Mouse (Mus musculus) CH12.LX (cell line): Measurements from ENCODE around the gene Lrch4. TPM values are rescaled to one million over a fixed set of nuclear protein-coding genes. Genes with fewer than 3 reads are reported as not detected.
A peak's percentile ranks its signal among the peaks of the same experiment; 100 is the strongest.

ENCODE experiments used
- DNase-seq: peaks from one replicate; pipeline ENCODE4 v3.0.0-alpha.2; 2013; ENCODE audit errors: extremely low read depth
- H3K27ac ChIP-seq: 2 replicates; pipeline ENCODE4 v1.5.1; 2012; ENCODE audit warnings: low read depth, mild to moderate bottlenecking, control low read depth, moderate library complexity; ENCODE audit not compliant: insufficient read depth
- H3K27me3 ChIP-seq: replicated peaks from 2 replicates; pipeline ENCODE3; 2012; ENCODE audit warnings: inconsistent platforms
- H3K36me3 ChIP-seq, 2 experiments: replicated peaks in 1 of 2; 2 replicates each; pipeline versions ENCODE3 to v1.6.1; 2012; ENCODE audit warnings: inconsistent platforms in 1 of 2, low read length in 1 of 2, mild to moderate bottlenecking in 1 of 2, mixed read lengths in 1 of 2, moderate library complexity in 1 of 2; ENCODE audit not compliant: control insufficient read depth in 1 of 2, insufficient read depth in 1 of 2
- H3K4me1 ChIP-seq, 2 experiments: 2 replicates each; pipeline ENCODE4 v1.6.1; 2012; ENCODE audit warnings: inconsistent platforms in 1 of 2, moderate library complexity in 1 of 2; ENCODE audit not compliant: insufficient read depth in 2 of 2, control insufficient read depth in 1 of 2
- H3K4me2 ChIP-seq: 2 replicates; pipeline ENCODE4 v1.6.1; 2012; ENCODE audit warnings: low read depth, mild to moderate bottlenecking, control low read depth; ENCODE audit not compliant: poor library complexity, insufficient read depth, severe bottlenecking
- H3K4me3 ChIP-seq, 3 experiments: fragments of 150-350 bp in 1 of 3; sonication (generic) in 1 of 3; replicated peaks in 1 of 3; 2 replicates each; pipeline versions ENCODE3 to v1.5.1; 2011 to 2012; ENCODE audit warnings: low read depth in 2 of 3, low read length in 2 of 3, mild to moderate bottlenecking in 2 of 3, moderate library complexity in 2 of 3, control low read depth in 1 of 3, improper control_type of control experiment in 1 of 3, inconsistent platforms in 1 of 3, mixed read lengths in 1 of 3; ENCODE audit not compliant: poor library complexity in 1 of 3
- H3K79me2 ChIP-seq: replicated peaks from 2 replicates; pipeline ENCODE4 v1.6.1; 2012; ENCODE audit warnings: mild to moderate bottlenecking, moderate library complexity; ENCODE audit not compliant: control insufficient read depth, poor library complexity, insufficient read depth, severe bottlenecking; ENCODE audit errors: extremely low read depth
- H3K9ac ChIP-seq: 2 replicates; pipeline ENCODE4 v1.6.1; 2012; ENCODE audit warnings: low read depth, mild to moderate bottlenecking, control low read depth, moderate library complexity; ENCODE audit not compliant: insufficient read depth
- H3K9me3 ChIP-seq: replicated peaks from 2 replicates; pipeline ENCODE3; 2012; ENCODE audit warnings: low read length, inconsistent platforms, mixed read lengths
- CHD1 ChIP-seq: IDR thresholded peaks from 2 replicates; pipeline ENCODE4 v1.6.1; 2012; ENCODE audit warnings: low read depth, low read length, improper control_type of control experiment, inconsistent platforms
- CTCF ChIP-seq, 2 experiments: IDR thresholded peaks in 1 of 2; conservative IDR thresholded peaks in 1 of 2; 2 replicates each; pipeline ENCODE4 v1.5.1; 2011 to 2012; ENCODE audit warnings: low read depth in 2 of 2, low read length in 2 of 2, improper control_type of control experiment in 1 of 2, inconsistent platforms in 1 of 2, mild to moderate bottlenecking in 1 of 2, moderate library complexity in 1 of 2
- ELF1 ChIP-seq: IDR thresholded peaks from 2 replicates; pipeline ENCODE4 v1.6.1; 2014; ENCODE audit warnings: low read depth, mild to moderate bottlenecking, inconsistent platforms, low read length, improper control_type of control experiment
- ETS1 ChIP-seq: conservative IDR thresholded peaks from 2 replicates; pipeline ENCODE4 v1.6.1; 2012; ENCODE audit warnings: low read depth, mild to moderate bottlenecking, inconsistent platforms, low read length, improper control_type of control experiment, moderate library complexity
- GABPA ChIP-seq: IDR thresholded peaks from 2 replicates; pipeline ENCODE4 v1.6.1; 2012; ENCODE audit warnings: low read depth, low read length, improper control_type of control experiment, inconsistent platforms; ENCODE audit not compliant: insufficient replicate concordance
- HCFC1 ChIP-seq: IDR thresholded peaks from 2 replicates; pipeline ENCODE4 v1.6.1; 2012; ENCODE audit warnings: low read depth, mild to moderate bottlenecking, inconsistent platforms, low read length, improper control_type of control experiment
- JUN ChIP-seq: IDR thresholded peaks from 2 replicates; pipeline ENCODE4 v1.6.1; 2011; ENCODE audit warnings: low read depth, mild to moderate bottlenecking, low read length, improper control_type of control experiment, moderate library complexity; ENCODE audit not compliant: insufficient read depth
- KAT2A ChIP-seq: IDR thresholded peaks from 2 replicates; pipeline ENCODE4 v1.6.1; 2012; ENCODE audit warnings: low read length, improper control_type of control experiment, inconsistent platforms; ENCODE audit not compliant: insufficient replicate concordance
- MEF2A ChIP-seq: IDR thresholded peaks from 2 replicates; pipeline ENCODE4 v1.6.1; 2014; ENCODE audit warnings: low read depth, mild to moderate bottlenecking, inconsistent platforms, low read length, improper control_type of control experiment, borderline replicate concordance
- MXI1 ChIP-seq: IDR thresholded peaks from 2 replicates; pipeline ENCODE4 v1.6.1; 2011; ENCODE audit warnings: mild to moderate bottlenecking, low read depth, low read length, improper control_type of control experiment
- NRF1 ChIP-seq: IDR thresholded peaks from 2 replicates; pipeline ENCODE4 v1.6.1; 2014; ENCODE audit warnings: low read depth, mild to moderate bottlenecking, inconsistent platforms, low read length, improper control_type of control experiment, moderate library complexity
- PAX5 ChIP-seq: IDR thresholded peaks from 2 replicates; pipeline ENCODE4 v1.6.1; 2012; ENCODE audit warnings: low read length, inconsistent platforms, mixed read lengths
- POLR2AphosphoS2 ChIP-seq: IDR thresholded peaks from 2 replicates; pipeline ENCODE4 v1.6.1; 2011; ENCODE audit warnings: low read depth, low read length, improper control_type of control experiment
- RAD21 ChIP-seq: IDR thresholded peaks from 2 replicates; pipeline ENCODE4 v1.6.1; 2011; ENCODE audit warnings: low read depth, mild to moderate bottlenecking, low read length, improper control_type of control experiment, moderate library complexity
- SIN3A ChIP-seq: IDR thresholded peaks from 2 replicates; pipeline ENCODE4 v1.6.1; 2012; ENCODE audit warnings: low read length, improper control_type of control experiment, inconsistent platforms
- SMC3 ChIP-seq: IDR thresholded peaks from 2 replicates; pipeline ENCODE4 v1.6.1; 2011; ENCODE audit warnings: low read depth, low read length, improper control_type of control experiment
- TCF12 ChIP-seq: IDR thresholded peaks from 2 replicates; pipeline ENCODE4 v1.6.1; 2014; ENCODE audit warnings: low read depth, mild to moderate bottlenecking, inconsistent platforms, low read length, improper control_type of control experiment
- UBTF ChIP-seq: IDR thresholded peaks from 2 replicates; pipeline ENCODE4 v1.6.1; 2012; ENCODE audit warnings: low read depth, mild to moderate bottlenecking, inconsistent platforms, low read length, improper control_type of control experiment, moderate library complexity
- USF1 ChIP-seq: IDR thresholded peaks from 2 replicates; pipeline ENCODE4 v1.6.1; 2014; ENCODE audit warnings: low read depth, mild to moderate bottlenecking, inconsistent platforms, low read length, improper control_type of control experiment
- USF2 ChIP-seq: conservative IDR thresholded peaks from 2 replicates; pipeline ENCODE4 v1.6.1; 2011; ENCODE audit warnings: low read depth, low read length, improper control_type of control experiment
- ZNF384 ChIP-seq: IDR thresholded peaks from 2 replicates; pipeline ENCODE4 v1.6.1; 2012; ENCODE audit warnings: low read depth, low read length, improper control_type of control experiment, inconsistent platforms
- dilution Hi-C: fragments of 300-500 bp; cut with MboI; formaldehyde crosslinking; loops from 2 replicates; pipeline ENCODE4 v1.14.3; 2020; ENCODE audit warnings: low sequenced_read_pairs; ENCODE audit not compliant: extremely low pct_unique_long_range_greater_than_20kb, extremely low pct_ligation_motif_present
- in situ Hi-C: fragments of 300-500 bp; cut with MboI; formaldehyde crosslinking; loops from 3 replicates; pipeline ENCODE4 v1.14.3; 2019; ENCODE audit warnings: low sequenced_read_pairs, low pct_ligation_motif_present, low pct_unique_long_range_greater_than_20kb, mixed read lengths
- polyA plus RNA-seq: library from polyadenylated mRNA; unstranded; fragments of >175 nt; gene quantifications from 2 replicates; pipeline ENCODE4 v1.2.1, GENCODE M21; 2012; ENCODE audit warnings: low read depth; ENCODE audit not compliant: insufficient read length
- total RNA-seq, 2 experiments: library from RNA; depleted of rRNA; stranded (reverse); fragments of 300-350 nt in 1 of 2; fragments of >200 nt in 1 of 2; gene quantifications; 2 replicates each; pipeline ENCODE4 v1.2.3; 2012 to 2014

Gene Lrch4
- total and polyA plus RNA-seq, 3 experiments: 9.9 to 62.1 (median 25.6) TPM

DNA sequence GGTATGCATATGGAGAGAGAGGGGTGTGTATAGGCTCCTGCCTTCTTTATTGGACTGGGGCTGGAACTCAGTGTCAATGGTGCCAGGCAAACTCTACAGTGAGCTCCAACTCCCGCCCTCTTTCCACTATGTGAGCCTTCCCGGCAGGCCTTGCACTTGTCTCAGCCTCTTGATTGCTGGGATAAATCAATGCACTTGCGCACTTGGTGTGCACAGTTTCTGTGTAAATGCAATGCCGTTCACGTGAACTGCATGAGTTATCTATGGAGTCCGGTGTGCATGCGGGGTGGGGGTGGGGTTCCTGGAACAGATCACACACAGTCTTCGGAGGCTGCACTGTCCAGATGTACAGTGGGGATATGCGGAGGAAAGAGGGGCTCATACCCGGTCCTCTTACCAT is 24.4 kb downstream of the Lrch4 start:
- TF ChIP-seq ETS1 (no peak), MXI1 (no peak)
- Histone ChIP-seq H3K27me3 (no peaks in the 10 kb centered on the region), H3K27ac (no peak overlapping the region), H3K9me3 (no peaks in the 10 kb centered on the region), H3K9ac (no peak overlapping the region), H3K4me1 (peaks cover 8 to 40% of the 10 kb centered on the region in 2 experiments), H3K4me3 (no peak overlapping the region), H3K36me3 (peaks cover 9 to 62% of the 10 kb centered on the region in 2 experiments), H3K4me2 (no peak overlapping the region), H3K79me2 (no peaks in the 10 kb centered on the region)
- no peak for DNase-seq
- in situ Hi-C loops (loop anchor here (5.0 kb wide), 1 partner anchor 109 kb away; no protein-coding TSS in a partner anchor), dilution Hi-C loops (no loop called here)

- H3K4me3 ChIP-seq: no peak overlapping the region
- DNase-seq: peak; percentile 38
- H3K27me3 ChIP-seq: no peaks in the 10 kb centered on the region
- H3K4me1 ChIP-seq: peaks cover 0 to 27% of the 10 kb centered on the region in 2 experiments; a peak in 2 of 4 replicates
- H3K9ac ChIP-seq: no peak overlapping the region
- H3K27ac ChIP-seq: no peak overlapping the region
- dilution Hi-C loops: no loop called here
- no peaks in the 10 kb centered on the region for H3K9me3 ChIP-seq
- H3K36me3 ChIP-seq: peaks cover 9 to 71% of the 10 kb centered on the region in 2 experiments
- in situ Hi-C loops: loop anchor here (5.0 kb wide), 1 partner anchor 108 kb away; no protein-coding TSS in a partner anchor
- TF ChIP-seq MEF2A: 0 out of 2 replicates have a peak, but pooled peaks have one; percentile 11
- no peak for TF ChIP-seq KAT2A
- no peak for TF ChIP-seq USF1
- no peak for TF ChIP-seq USF2
- no peak for TF ChIP-seq MXI1
- TF ChIP-seq CHD1: no peak
- no peak for TF ChIP-seq POLR2AphosphoS2
- no peak for TF ChIP-seq ZNF384
- TF ChIP-seq RAD21: peak; percentile 25
- TF ChIP-seq JUN: no peak
- TF ChIP-seq CTCF (conservative IDR thresholded peaks at IDR 0.05 in 1 of 2, IDR thresholded peaks at IDR 0.05 in 1 of 2; ENCODE audit: low read depth in 2 of 2, low read length in 2 of 2): peak in 1 of 2 experiments; percentile 80; a peak in 2 of 4 replicates
- TF ChIP-seq ELF1: no peak
- no peak for TF ChIP-seq TCF12
- TF ChIP-seq GABPA: no peak
- no peak for TF ChIP-seq UBTF
- no peak for TF ChIP-seq SIN3A
- peak; percentile 61 for TF ChIP-seq SMC3
- TF ChIP-seq PAX5: no peak
- TF ChIP-seq HCFC1: no peak
- no peak for TF ChIP-seq NRF1
- H3K79me2 ChIP-seq: no peaks in the 10 kb centered on the region
- H3K4me2 ChIP-seq: no peak overlapping the region
Measured at GRCm38 (mm10) chr5:137654746-137655145, 25.8 kb downstream of the Lrch4 start.
